Mouse (Mus musculus) lung, embryonic 14.5 days (tissue): ENCODE measurements around the gene Atrnl1. TPM values are rescaled to one million over a fixed set of nuclear protein-coding genes. Genes with fewer than 3 reads are reported as not detected.

Source experiments
- ATAC-seq: fragments of 200-750 bp; cut with Nextera tagmentation; 2 replicates; pipeline ENCODE4 v1.8.0; 2017; ENCODE audit warnings: mild to moderate bottlenecking, moderate TSS enrichment, moderate library complexity; ENCODE audit not compliant: insufficient read depth
- DNase-seq: peaks from one replicate; pipeline ENCODE4 v3.0.0-alpha.2; 2015
- H3K27ac ChIP-seq: fragments of 300-500 bp; sonication (generic); 2 replicates; pipeline ENCODE4 v1.5.1; 2014; ENCODE audit warnings: low read depth, mild to moderate bottlenecking, moderate library complexity
- H3K27me3 ChIP-seq: fragments of 300-500 bp; sonication (generic); 2 replicates; pipeline ENCODE4 v1.6.1; 2014; ENCODE audit warnings: low read length, control low read depth; ENCODE audit not compliant: insufficient read depth
- H3K36me3 ChIP-seq: fragments of 300-500 bp; sonication (generic); 2 replicates; pipeline ENCODE4 v1.6.1; 2014; ENCODE audit warnings: control low read depth; ENCODE audit not compliant: insufficient read depth
- H3K4me1 ChIP-seq: fragments of 300-500 bp; sonication (generic); 2 replicates; pipeline ENCODE4 v1.6.1; 2014; ENCODE audit warnings: antibody characterized with exemption, control low read depth; ENCODE audit not compliant: insufficient read depth
- H3K4me2 ChIP-seq: fragments of 300-500 bp; sonication (generic); 2 replicates; pipeline ENCODE4 v1.6.1; 2014; ENCODE audit warnings: mild to moderate bottlenecking
- H3K4me3 ChIP-seq: fragments of 300-500 bp; sonication (generic); 2 replicates; pipeline ENCODE4 v1.5.1; 2014; ENCODE audit warnings: low read depth, low read length
- H3K9ac ChIP-seq: fragments of 300-500 bp; sonication (generic); 2 replicates; pipeline ENCODE4 v1.6.1; 2014
- H3K9me3 ChIP-seq: fragments of 300-500 bp; sonication (generic); 2 replicates; pipeline ENCODE4 v1.6.1; 2016; ENCODE audit warnings: low read depth, low read length, control low read depth
- CTCF ChIP-seq: IDR thresholded peaks from 2 replicates; pipeline ENCODE4 v1.5.1; 2016; ENCODE audit warnings: antibody characterized with exemption, low read depth
- WGBS: fragments of 180-500 bp; shearing (Covaris S2); extraction: QIAGEN DNeasy Blood & Tissue Kit; methylation state at CpG from one replicate; pipeline ENCODE4 v1.1.7; 2014; 5-methylcytosine and 5-hydroxymethylcytosine counted together
- polyA plus RNA-seq: library from polyadenylated mRNA; unstranded; fragments of >200 nt; fragmentation: Nextera tagmentation; extraction: Ambion mirVana; gene quantifications from 2 replicates; pipeline ENCODE4 v1.2.1, GENCODE M21; 2014

The Atrnl1 gene
- polyA plus RNA-seq, 1 experiment from 2014 or later: 7.1 TPM

GRCm38 (mm10) chr19:57577256-57577655 lies 33.6 kb upstream of the Atrnl1 start:
- DNase-seq (no peak), ATAC-seq (no peak)
- Histone ChIP-seq H3K4me3 (no peak overlapping the region), H3K4me2 (no peak overlapping the region), H3K9ac (no peak overlapping the region), H3K27me3 (no peaks in the 10 kb centered on the region), H3K27ac (no peak overlapping the region), H3K9me3 (no peaks in the 10 kb centered on the region), H3K4me1 (no peaks in the 10 kb centered on the region), H3K36me3 (no peaks in the 10 kb centered on the region)
- TF ChIP-seq CTCF: no peak
- WGBS: 69% methylated on average over 6 of the region's 6 CpGs

GRCm38 (mm10) chr19:57580962-57581361 lies 29.9 kb upstream of the Atrnl1 start:
- ATAC-seq: no peak
- no peak overlapping the region for H3K27ac ChIP-seq
- no peak overlapping the region for H3K9ac ChIP-seq
- peaks cover 3% of the 10 kb centered on the region; the same call in 1 of the 2 replicates for H3K4me1 ChIP-seq
- TF ChIP-seq CTCF: no peak
- no peaks in the 10 kb centered on the region for H3K27me3 ChIP-seq
- 73% methylated on average over 7 of the region's 7 CpGs for WGBS
- H3K4me3 ChIP-seq: no peak overlapping the region
- no peak overlapping the region for H3K4me2 ChIP-seq
- no peaks in the 10 kb centered on the region for H3K36me3 ChIP-seq
- DNase-seq: no peak
- no peaks in the 10 kb centered on the region for H3K9me3 ChIP-seq

DNA sequence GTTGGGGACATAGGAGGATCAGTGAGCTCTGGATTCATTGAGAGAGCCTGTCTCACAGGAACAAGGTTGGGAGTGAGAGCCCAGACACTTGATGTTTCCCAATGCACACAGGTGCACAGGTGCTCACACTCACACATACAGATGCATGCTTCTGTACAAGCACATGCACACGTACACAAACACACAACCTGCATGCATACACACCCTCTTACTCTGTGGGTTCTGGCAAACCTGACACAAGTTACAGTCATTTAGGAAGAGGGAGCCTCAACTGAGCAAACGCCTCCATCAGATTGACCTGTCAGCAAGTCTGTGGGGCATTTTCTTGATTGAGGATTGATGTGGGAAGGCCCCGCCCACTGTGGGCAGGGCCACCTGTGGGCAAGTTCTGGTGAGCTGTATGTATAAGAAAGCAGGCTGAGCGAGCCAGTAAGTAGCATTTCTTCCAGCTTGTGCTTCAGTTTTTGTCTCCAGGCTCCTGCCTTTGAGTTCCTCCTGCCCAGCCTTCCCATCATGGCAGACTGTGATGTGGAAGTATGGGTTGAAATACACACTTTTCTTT lies 25.5 kb upstream of the Atrnl1 start:
- TF ChIP-seq CTCF: no peak
- 47% methylated on average over 4 of the region's 4 CpGs for WGBS
- H3K27ac ChIP-seq: no peak overlapping the region
- ATAC-seq: no peak
- no peak overlapping the region for H3K4me3 ChIP-seq
- H3K4me2 ChIP-seq: no peak overlapping the region
- no peak for DNase-seq
- peaks cover 4% of the 10 kb centered on the region; the same call in 1 of the 2 replicates for H3K4me1 ChIP-seq
- no peaks in the 10 kb centered on the region for H3K36me3 ChIP-seq
- no peak overlapping the region for H3K9ac ChIP-seq
- H3K9me3 ChIP-seq: no peaks in the 10 kb centered on the region
- H3K27me3 ChIP-seq: no peaks in the 10 kb centered on the region

- WGBS: 12% methylated on average over 10 of the region's 10 CpGs
- DNase-seq (peak; percentile 62), ATAC-seq (peak; percentile 49; the same call in 1 of the 2 replicates)
- no peaks in the 10 kb centered on the region for H3K9me3 ChIP-seq
- TF ChIP-seq CTCF: no peak
- no peak overlapping the region for H3K9ac ChIP-seq
- H3K4me2 ChIP-seq: peak overlapping the region; percentile 37
- H3K27me3 ChIP-seq: no peaks in the 10 kb centered on the region
- no peaks in the 10 kb centered on the region for H3K36me3 ChIP-seq
- no peak overlapping the region; the same call in 1 of the 2 replicates for H3K27ac ChIP-seq
- H3K4me3 ChIP-seq: no peak overlapping the region
- H3K4me1 ChIP-seq: peaks cover 4% of the 10 kb centered on the region; the same call in 1 of the 2 replicates
These were observed 24.7 kb upstream of the Atrnl1 start for GRCm38 (mm10) chr19:57586172-57586571.

- no peak for TF ChIP-seq CTCF
- Histone ChIP-seq H3K9me3 (no peaks in the 10 kb centered on the region), H3K4me3 (no peak overlapping the region), H3K27me3 (no peaks in the 10 kb centered on the region), H3K36me3 (no peaks in the 10 kb centered on the region), H3K4me1 (peaks cover 4% of the 10 kb centered on the region; the same call in 1 of the 2 replicates), H3K9ac (no peak overlapping the region), H3K4me2 (no peak overlapping the region), H3K27ac (no peak overlapping the region)
- peak; percentile 25 for DNase-seq
- WGBS: 50% methylated on average over 9 of the region's 9 CpGs
- ATAC-seq: no peak
These were observed 21.3 kb upstream of the Atrnl1 start for GRCm38 (mm10) chr19:57589516-57589915.

GRCm38 (mm10) chr19:57590895-57591294 lies 19.9 kb upstream of the Atrnl1 start:
- Histone ChIP-seq H3K9ac (no peak overlapping the region), H3K4me2 (no peak overlapping the region), H3K4me1 (peaks cover 2% of the 10 kb centered on the region; the same call in 1 of the 2 replicates), H3K27me3 (no peaks in the 10 kb centered on the region), H3K4me3 (no peak overlapping the region), H3K9me3 (no peaks in the 10 kb centered on the region), H3K36me3 (no peaks in the 10 kb centered on the region), H3K27ac (no peak overlapping the region)
- 63% methylated on average over 5 of the region's 5 CpGs for WGBS
- no peak for DNase-seq
- TF ChIP-seq CTCF: no peak
- no peak for ATAC-seq

GRCm38 (mm10) chr19:57591631-57592030 lies 19.2 kb upstream of the Atrnl1 start:
- no peak overlapping the region for H3K4me2 ChIP-seq
- H3K36me3 ChIP-seq: no peaks in the 10 kb centered on the region
- peak; percentile 26 for DNase-seq
- H3K27me3 ChIP-seq: no peaks in the 10 kb centered on the region
- no peaks in the 10 kb centered on the region for H3K9me3 ChIP-seq
- no peak overlapping the region for H3K27ac ChIP-seq
- no peak overlapping the region for H3K9ac ChIP-seq
- H3K4me3 ChIP-seq: no peak overlapping the region
- peak; percentile 43 for TF ChIP-seq CTCF
- no peaks in the 10 kb centered on the region for H3K4me1 ChIP-seq
- ATAC-seq: no peak
- WGBS: 81% methylated on average over 10 of the region's 10 CpGs
